Mouse (Mus musculus) ES-Bruce4 (cell line): ENCODE data around the gene Gulp1.

Experiments used
- CTCF ChIP-seq: IDR thresholded peaks from one replicate; pipeline ENCODE4 v1.8.1; 2011; ENCODE audit warnings: low read depth, low read length
- EP300 ChIP-seq: IDR thresholded peaks from 2 replicates; pipeline ENCODE4 v1.6.1; 2011; ENCODE audit warnings: low read depth, low read length; ENCODE audit not compliant: insufficient read depth

- TF ChIP-seq CTCF (no peak), EP300 (no peak)
Observed at GRCm38 (mm10) chr1:44745711-44746110, 194.4 kb downstream of the Gulp1 start.
